Mouse (Mus musculus): ENCODE measurements around the gene Cdkal1. TPM values are rescaled to one million over a fixed set of nuclear protein-coding genes. Genes with fewer than 3 reads are reported as not detected.
A peak's percentile ranks its signal among the peaks of the same experiment; 100 is the strongest.

Cdkal1 gene
- polyA plus RNA-seq, 1 experiment: 3.3 TPM

DNA sequence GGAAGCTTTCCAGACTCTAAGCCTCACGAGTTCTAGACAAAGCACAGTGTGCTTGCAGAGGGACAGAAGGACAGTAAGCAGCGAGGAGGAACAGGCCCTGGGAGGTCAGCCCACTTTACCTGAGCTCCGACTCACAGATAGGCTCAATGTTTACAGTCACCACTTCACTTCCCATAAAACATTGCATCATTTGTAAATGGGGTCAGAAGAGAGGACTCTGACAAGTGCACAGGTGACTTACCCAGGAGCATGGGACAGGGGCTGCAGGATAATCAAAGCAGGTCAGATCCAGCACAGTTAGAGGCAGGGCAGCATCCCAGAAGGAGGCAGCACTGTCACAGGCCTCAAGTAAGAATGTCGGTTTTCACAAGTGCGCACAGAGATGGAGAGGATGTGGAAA, 214.3 kb downstream of the Cdkal1 start:
- peaks cover 2% of the 10 kb centered on the region for H3K4me1 ChIP-seq (replicated peaks; ENCODE audit: control insufficient read depth, insufficient read depth, low read length)
- TF ChIP-seq POLR2A (IDR thresholded peaks at IDR 0.05; ENCODE audit: control insufficient read depth, extremely low read depth, insufficient read depth, low read length, poor library complexity): no peak
- TF ChIP-seq CTCF (IDR thresholded peaks at IDR 0.05; ENCODE audit: borderline replicate concordance, control insufficient read depth, extremely low read depth, insufficient read depth, low read length, poor library complexity): no peak
- H3K27ac ChIP-seq (ENCODE audit: control insufficient read depth, insufficient read depth, low read length): no peak overlapping the region
- H3K4me3 ChIP-seq (ENCODE audit: control insufficient read depth, insufficient read depth, low read length): no peak overlapping the region
- 96% methylated on average over 5 of the region's 5 CpGs for WGBS
- no peaks in the 10 kb centered on the region for H3K27me3 ChIP-seq (ENCODE audit: control insufficient read depth, insufficient read depth, low read length)
- DNase-seq: no peak
- H3K36me3 ChIP-seq (ENCODE audit: control insufficient read depth, insufficient read depth, low read length): no peaks in the 10 kb centered on the region

DNA sequence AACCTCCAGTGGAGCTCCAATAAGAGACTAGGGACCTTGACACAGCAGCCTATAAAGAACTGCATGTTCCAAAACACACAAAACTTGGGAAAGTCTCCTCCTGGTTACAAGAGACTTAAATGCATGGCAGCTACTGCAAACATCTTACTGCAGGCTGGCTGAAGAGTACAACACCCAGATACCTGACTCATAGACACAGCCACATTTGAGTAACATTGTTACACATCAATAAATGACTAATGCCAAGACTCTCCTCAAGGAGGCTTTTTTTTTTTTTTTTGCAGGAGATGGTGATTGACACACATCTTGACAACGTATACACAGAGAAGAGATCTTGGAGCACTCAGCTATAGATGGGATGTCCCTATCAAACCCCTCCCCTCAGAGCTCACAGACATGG, 215.3 kb downstream of the Cdkal1 start:
- H3K27ac ChIP-seq (ENCODE audit: control insufficient read depth, insufficient read depth, low read length): no peak overlapping the region
- no peak for TF ChIP-seq CTCF (IDR thresholded peaks at IDR 0.05; ENCODE audit: borderline replicate concordance, control insufficient read depth, extremely low read depth, insufficient read depth, low read length, poor library complexity)
- no peak for TF ChIP-seq POLR2A (IDR thresholded peaks at IDR 0.05; ENCODE audit: control insufficient read depth, extremely low read depth, insufficient read depth, low read length, poor library complexity)
- no peaks in the 10 kb centered on the region for H3K36me3 ChIP-seq (ENCODE audit: control insufficient read depth, insufficient read depth, low read length)
- WGBS: 90% methylated on average over 1 of the region's 1 CpGs
- no peak for DNase-seq
- peaks cover 2% of the 10 kb centered on the region for H3K4me1 ChIP-seq (replicated peaks; ENCODE audit: control insufficient read depth, insufficient read depth, low read length)
- H3K4me3 ChIP-seq (ENCODE audit: control insufficient read depth, insufficient read depth, low read length): no peak overlapping the region
- H3K27me3 ChIP-seq (ENCODE audit: control insufficient read depth, insufficient read depth, low read length): no peaks in the 10 kb centered on the region

DNA sequence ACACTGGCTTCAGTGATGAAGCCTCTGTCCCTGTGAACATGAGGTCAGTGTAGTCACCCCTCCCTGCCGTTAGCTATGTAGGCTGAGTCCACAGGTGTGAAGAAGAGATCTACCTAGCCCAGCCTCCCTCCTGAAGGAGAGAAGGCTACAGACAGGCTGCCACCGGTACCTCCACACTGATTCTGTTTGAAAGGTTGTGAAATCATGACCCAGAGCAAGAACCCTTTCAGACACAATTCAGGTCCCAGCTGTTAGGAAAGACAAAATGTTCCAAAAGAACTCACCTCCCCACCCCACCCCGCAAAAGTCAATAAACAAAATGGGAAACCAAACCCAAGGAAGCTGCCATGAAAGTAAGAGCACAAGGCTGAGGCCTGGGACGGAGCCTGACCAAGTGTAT, 217.2 kb downstream of the Cdkal1 start:
- 98% methylated on average over 4 of the region's 4 CpGs for WGBS
- Histone ChIP-seq H3K27ac (ENCODE audit: control insufficient read depth, insufficient read depth, low read length) (no peak overlapping the region), H3K4me1 (replicated peaks; ENCODE audit: control insufficient read depth, insufficient read depth, low read length) (peaks cover 2% of the 10 kb centered on the region)

DNA sequence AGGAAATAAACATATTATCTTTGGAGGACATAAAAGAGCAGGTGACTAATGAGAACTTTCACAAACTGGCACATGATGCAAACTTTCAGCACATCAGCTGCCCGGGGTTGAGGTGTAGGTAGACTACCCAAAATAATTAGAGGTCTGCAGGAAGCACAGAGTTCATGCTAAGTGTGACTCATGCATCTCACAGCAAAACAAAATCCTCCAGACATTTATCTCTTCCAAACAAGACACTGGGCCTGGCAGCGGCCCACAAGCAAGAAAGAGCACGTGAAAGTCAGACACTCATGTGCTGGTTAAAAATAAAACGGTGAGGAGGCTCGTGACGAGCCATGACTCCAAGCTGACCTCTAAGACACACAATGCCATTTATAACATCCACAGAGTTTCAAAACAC, 217.7 kb downstream of the Cdkal1 start:
- peaks cover 2% of the 10 kb centered on the region for H3K4me1 ChIP-seq (replicated peaks; ENCODE audit: control insufficient read depth, insufficient read depth, low read length)
- WGBS: 80% methylated on average over 6 of the region's 6 CpGs
- H3K4me3 ChIP-seq (ENCODE audit: control insufficient read depth, insufficient read depth, low read length): no peak overlapping the region
- H3K27me3 ChIP-seq (ENCODE audit: control insufficient read depth, insufficient read depth, low read length): no peaks in the 10 kb centered on the region
- DNase-seq: no peak
- TF ChIP-seq CTCF (IDR thresholded peaks at IDR 0.05; ENCODE audit: borderline replicate concordance, control insufficient read depth, extremely low read depth, insufficient read depth, low read length, poor library complexity): no peak
- H3K27ac ChIP-seq (ENCODE audit: control insufficient read depth, insufficient read depth, low read length): no peak overlapping the region
- H3K36me3 ChIP-seq (ENCODE audit: control insufficient read depth, insufficient read depth, low read length): no peaks in the 10 kb centered on the region

More for the DNA sequence above, 217.2 kb downstream of the Cdkal1 start:
- no peak for DNase-seq
- Histone ChIP-seq H3K36me3 (ENCODE audit: control insufficient read depth, insufficient read depth, low read length) (no peaks in the 10 kb centered on the region), H3K27me3 (ENCODE audit: control insufficient read depth, insufficient read depth, low read length) (no peaks in the 10 kb centered on the region), H3K4me3 (ENCODE audit: control insufficient read depth, insufficient read depth, low read length) (no peak overlapping the region)
- TF ChIP-seq CTCF (IDR thresholded peaks at IDR 0.05; ENCODE audit: borderline replicate concordance, control insufficient read depth, extremely low read depth, insufficient read depth, low read length, poor library complexity) (no peak), POLR2A (IDR thresholded peaks at IDR 0.05; ENCODE audit: control insufficient read depth, extremely low read depth, insufficient read depth, low read length, poor library complexity) (no peak)

DNA sequence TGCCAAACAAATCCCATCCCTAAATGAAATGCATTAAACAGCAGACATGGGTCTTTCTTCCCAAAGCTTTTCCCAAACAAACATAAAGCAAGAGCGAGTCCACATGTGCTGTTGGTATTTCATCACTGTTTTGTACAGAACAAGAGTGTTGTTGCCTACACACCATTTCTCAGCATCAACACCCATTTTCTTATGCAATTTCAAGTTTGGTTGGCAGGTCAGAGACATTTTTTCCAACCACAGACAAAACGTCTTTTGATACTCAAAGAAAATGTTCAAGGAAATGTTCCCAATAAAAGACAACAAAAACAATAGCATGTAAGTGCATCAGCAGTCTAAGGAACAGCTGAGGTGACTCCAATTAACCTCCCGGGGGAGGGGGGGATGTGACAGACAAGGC, 219.9 kb downstream of the Cdkal1 start:
- DNase-seq: no peak
- WGBS: 84% methylated on average over 3 of the region's 3 CpGs
- H3K27me3 ChIP-seq (ENCODE audit: control insufficient read depth, insufficient read depth, low read length): no peaks in the 10 kb centered on the region
- no peaks in the 10 kb centered on the region for H3K36me3 ChIP-seq (ENCODE audit: control insufficient read depth, insufficient read depth, low read length)
- H3K27ac ChIP-seq (ENCODE audit: control insufficient read depth, insufficient read depth, low read length): no peak overlapping the region
- H3K4me1 ChIP-seq (replicated peaks; ENCODE audit: control insufficient read depth, insufficient read depth, low read length): peaks cover 2% of the 10 kb centered on the region; the same call in 1 of the 2 replicates
- TF ChIP-seq CTCF (IDR thresholded peaks at IDR 0.05; ENCODE audit: borderline replicate concordance, control insufficient read depth, extremely low read depth, insufficient read depth, low read length, poor library complexity): no peak
- no peak for TF ChIP-seq POLR2A (IDR thresholded peaks at IDR 0.05; ENCODE audit: control insufficient read depth, extremely low read depth, insufficient read depth, low read length, poor library complexity)
- no peak overlapping the region for H3K4me3 ChIP-seq (ENCODE audit: control insufficient read depth, insufficient read depth, low read length)

DNA sequence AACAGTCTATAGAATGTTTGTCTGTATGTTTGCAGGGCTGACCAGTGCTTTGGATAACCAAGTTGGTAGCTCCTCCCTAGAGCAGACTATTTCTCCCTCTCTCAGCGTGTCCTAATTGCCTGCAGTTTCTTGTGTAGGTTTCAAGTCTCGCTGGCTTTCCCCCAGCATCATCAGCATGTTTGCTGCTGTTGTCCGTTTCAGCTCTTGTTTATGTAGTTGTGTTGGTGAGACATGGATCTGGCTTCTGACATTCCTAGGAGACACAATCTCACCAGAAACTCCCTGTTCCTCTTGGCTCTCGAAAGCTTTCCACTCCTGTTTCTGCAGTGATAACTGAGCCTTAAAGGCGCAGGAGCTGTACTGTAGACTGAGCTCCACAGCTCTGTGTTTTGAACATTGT, 224.1 kb downstream of the Cdkal1 start:
- no peak overlapping the region for H3K4me3 ChIP-seq (ENCODE audit: control insufficient read depth, insufficient read depth, low read length)
- 89% methylated on average over 5 of the region's 5 CpGs for WGBS
- no peak overlapping the region for H3K27ac ChIP-seq (ENCODE audit: control insufficient read depth, insufficient read depth, low read length)
- H3K4me1 ChIP-seq (replicated peaks; ENCODE audit: control insufficient read depth, insufficient read depth, low read length): no peaks in the 10 kb centered on the region; the same call in 1 of the 2 replicates
- H3K27me3 ChIP-seq (ENCODE audit: control insufficient read depth, insufficient read depth, low read length): no peaks in the 10 kb centered on the region
- TF ChIP-seq CTCF (IDR thresholded peaks at IDR 0.05; ENCODE audit: borderline replicate concordance, control insufficient read depth, extremely low read depth, insufficient read depth, low read length, poor library complexity) (no peak), POLR2A (IDR thresholded peaks at IDR 0.05; ENCODE audit: control insufficient read depth, extremely low read depth, insufficient read depth, low read length, poor library complexity) (no peak)
- no peaks in the 10 kb centered on the region for H3K36me3 ChIP-seq (ENCODE audit: control insufficient read depth, insufficient read depth, low read length)
- no peak for DNase-seq

DNA sequence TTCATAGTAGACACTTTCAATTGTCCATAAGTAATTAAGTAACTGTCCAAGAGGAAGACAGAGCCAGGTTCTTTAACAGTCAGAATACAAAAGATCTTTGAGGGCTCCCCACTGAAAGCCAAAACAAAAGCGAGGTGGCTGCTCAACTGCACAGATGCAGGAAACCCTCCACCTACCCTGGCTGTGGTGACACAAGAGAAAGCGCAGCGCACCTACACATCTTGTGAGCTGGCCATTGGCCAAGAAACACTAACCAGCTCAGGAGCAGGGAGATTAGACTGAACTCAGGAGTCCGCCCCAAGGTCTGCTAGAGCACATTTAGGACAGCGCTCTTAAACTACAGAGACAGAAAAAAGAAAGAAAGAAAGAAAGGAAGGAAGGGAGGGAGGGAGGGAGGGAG, 226.9 kb downstream of the Cdkal1 start:
- peak; percentile 22 for DNase-seq
- H3K4me3 ChIP-seq (ENCODE audit: control insufficient read depth, insufficient read depth, low read length): no peak overlapping the region
- no peak overlapping the region for H3K27ac ChIP-seq (ENCODE audit: control insufficient read depth, insufficient read depth, low read length)
- WGBS: 12% methylated on average over 5 of the region's 5 CpGs
- H3K36me3 ChIP-seq (ENCODE audit: control insufficient read depth, insufficient read depth, low read length): no peaks in the 10 kb centered on the region
- no peaks in the 10 kb centered on the region for H3K27me3 ChIP-seq (ENCODE audit: control insufficient read depth, insufficient read depth, low read length)
- H3K4me1 ChIP-seq (replicated peaks; ENCODE audit: control insufficient read depth, insufficient read depth, low read length): no peaks in the 10 kb centered on the region; the same call in 1 of the 2 replicates
- TF ChIP-seq CTCF (IDR thresholded peaks at IDR 0.05; ENCODE audit: borderline replicate concordance, control insufficient read depth, extremely low read depth, insufficient read depth, low read length, poor library complexity) (no peak), POLR2A (IDR thresholded peaks at IDR 0.05; ENCODE audit: control insufficient read depth, extremely low read depth, insufficient read depth, low read length, poor library complexity) (no peak)

All from thymus, adult 2 months (tissue).